Mouse (Mus musculus) heart, postnatal 0 days (tissue): ENCODE measurements around the gene Csrnp1. TPM values are rescaled to one million over a fixed set of nuclear protein-coding genes. Genes with fewer than 3 reads are reported as not detected.

Source experiments
- ATAC-seq: fragments of 200-750 bp; cut with Nextera tagmentation; 2 replicates; pipeline ENCODE4 v1.8.0; 2017; ENCODE audit warnings: low read depth, moderate number of reproducible peaks, moderate library complexity; ENCODE audit not compliant: insufficient read depth
- DNase-seq: peaks from one replicate; pipeline ENCODE4 v3.0.0-alpha.2; 2016; ENCODE audit warnings: low spot score
- H3K27ac ChIP-seq: fragments of 300-500 bp; sonication (generic); 2 replicates; pipeline ENCODE4 v1.5.1; 2014; ENCODE audit warnings: low read depth, mild to moderate bottlenecking
- H3K27me3 ChIP-seq: fragments of 300-500 bp; sonication (generic); 2 replicates; pipeline ENCODE4 v1.6.1; 2014; ENCODE audit warnings: low read length, mixed read lengths; ENCODE audit not compliant: control insufficient read depth, insufficient read depth
- H3K36me3 ChIP-seq: fragments of 300-500 bp; sonication (generic); replicated peaks from 2 replicates; pipeline ENCODE4 v1.6.1; 2014; ENCODE audit warnings: low read length, mixed read lengths; ENCODE audit not compliant: control insufficient read depth, insufficient read depth
- H3K4me1 ChIP-seq: fragments of 300-500 bp; sonication (generic); 2 replicates; pipeline ENCODE4 v1.6.1; 2014; ENCODE audit warnings: antibody characterized with exemption; ENCODE audit not compliant: control insufficient read depth, insufficient read depth
- H3K4me2 ChIP-seq: fragments of 300-500 bp; sonication (generic); 2 replicates; pipeline ENCODE4 v1.6.1; 2014; ENCODE audit warnings: low read depth, mild to moderate bottlenecking, low read length, moderate library complexity
- H3K4me3 ChIP-seq: fragments of 300-500 bp; sonication (generic); 2 replicates; pipeline ENCODE4 v1.5.1; 2014; ENCODE audit warnings: low read depth, low read length
- H3K9ac ChIP-seq: fragments of 300-500 bp; sonication (generic); replicated peaks from 2 replicates; pipeline ENCODE4 v1.6.1; 2014; ENCODE audit warnings: low read depth, low read length, mixed read lengths
- H3K9me3 ChIP-seq: fragments of 300-500 bp; sonication (generic); replicated peaks from 2 replicates; pipeline ENCODE4 v1.6.1; 2016; ENCODE audit warnings: low read length; ENCODE audit not compliant: control insufficient read depth
- CTCF ChIP-seq: IDR thresholded peaks from 2 replicates; pipeline ENCODE4 v1.5.1; 2016; ENCODE audit warnings: antibody characterized with exemption, control low read depth, low read depth
- EP300 ChIP-seq: IDR thresholded peaks from 2 replicates; pipeline ENCODE4 v1.6.1; 2016; ENCODE audit warnings: antibody characterized with exemption, low read depth
- WGBS: fragments of 180-500 bp; shearing (Covaris S2); extraction: QIAGEN DNeasy Blood & Tissue Kit; methylation state at CpG from one replicate; pipeline ENCODE4 v1.1.7; 2014; 5-methylcytosine and 5-hydroxymethylcytosine counted together
- polyA plus RNA-seq: library from polyadenylated mRNA; unstranded; fragments of >200 nt; fragmentation: Nextera tagmentation; extraction: Ambion mirVana; gene quantifications from 2 replicates; pipeline ENCODE4 v1.2.1, GENCODE M21; 2015
- total RNA-seq: library from RNA; depleted of rRNA; stranded (reverse); fragments of >200 nt; gene quantifications from 2 replicates; pipeline ENCODE4 v1.2.3, GENCODE M21; 2014; ENCODE audit warnings: low replicate concordance

The Csrnp1 gene
- total and polyA plus RNA-seq, 2 experiments from 2014 or later: 4.0 to 23.8 TPM

DNA sequence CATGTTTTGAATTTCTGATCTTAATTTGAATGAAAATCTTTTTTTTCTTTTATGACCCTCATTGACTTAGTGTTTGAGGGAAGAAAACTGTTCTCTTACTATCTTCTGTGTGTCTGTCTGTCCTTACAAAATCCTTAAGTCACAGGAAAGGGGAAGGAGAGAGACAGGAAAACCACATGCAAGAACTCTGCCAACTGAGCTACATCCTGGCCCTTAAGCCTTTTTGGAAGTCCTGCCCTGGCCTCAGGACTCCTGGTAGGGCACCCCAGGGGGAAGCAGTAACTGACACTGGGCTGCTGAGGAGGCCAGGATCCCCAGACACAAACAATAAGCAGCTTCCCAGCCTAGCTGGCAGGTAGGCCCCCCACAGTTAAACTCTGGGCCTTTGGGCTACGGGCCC lies 41.1 kb downstream of the Csrnp1 start:
- H3K27ac ChIP-seq: no peak overlapping the region
- no peaks in the 10 kb centered on the region for H3K4me1 ChIP-seq
- no peak overlapping the region for H3K4me3 ChIP-seq
- H3K9ac ChIP-seq: no peak overlapping the region
- H3K27me3 ChIP-seq: no peaks in the 10 kb centered on the region
- ATAC-seq (no peak), DNase-seq (no peak)
- no peak overlapping the region for H3K4me2 ChIP-seq
- TF ChIP-seq CTCF (no peak), EP300 (no peak)
- no peaks in the 10 kb centered on the region for H3K36me3 ChIP-seq
- WGBS: 67% methylated on average over 1 of the region's 1 CpGs
- H3K9me3 ChIP-seq: no peaks in the 10 kb centered on the region

DNA sequence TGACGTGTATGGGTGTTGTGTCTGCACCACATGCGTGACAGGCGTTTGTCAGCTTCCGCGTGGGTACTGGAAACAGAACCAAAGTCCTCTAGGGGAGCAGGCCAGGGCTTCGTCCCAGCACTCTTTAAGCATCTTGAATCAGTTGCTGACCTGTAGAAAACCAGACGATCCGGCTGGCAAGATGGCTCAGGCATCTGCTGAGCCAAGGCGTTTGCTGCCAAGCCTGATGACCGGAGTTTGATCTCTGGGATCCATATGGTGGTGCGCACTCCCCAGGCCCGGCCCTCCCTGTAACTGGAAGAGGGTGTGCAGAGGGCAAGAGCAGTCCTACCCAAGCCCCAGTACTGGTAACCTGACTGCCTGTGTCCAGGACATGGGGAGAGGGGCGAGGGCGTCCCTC lies 42.6 kb downstream of the Csrnp1 start:
- no peak for TF ChIP-seq CTCF
- no peak for TF ChIP-seq EP300
- Histone ChIP-seq H3K4me1 (peaks cover 5% of the 10 kb centered on the region; the same call in 1 of the 2 replicates), H3K4me3 (no peak overlapping the region), H3K9ac (no peak overlapping the region), H3K27ac (no peak overlapping the region), H3K9me3 (no peaks in the 10 kb centered on the region), H3K36me3 (no peaks in the 10 kb centered on the region), H3K4me2 (no peak overlapping the region), H3K27me3 (no peaks in the 10 kb centered on the region)
- WGBS: 88% methylated on average over 14 of the region's 14 CpGs
- DNase-seq: no peak
- ATAC-seq: no peak

- H3K27ac ChIP-seq: no peak overlapping the region
- 61% methylated on average over 5 of the region's 5 CpGs for WGBS
- no peak overlapping the region for H3K4me2 ChIP-seq
- TF ChIP-seq EP300 (no peak), CTCF (no peak)
- H3K4me3 ChIP-seq: no peak overlapping the region
- H3K9me3 ChIP-seq: no peaks in the 10 kb centered on the region
- no peaks in the 10 kb centered on the region for H3K27me3 ChIP-seq
- no peak for ATAC-seq
- H3K4me1 ChIP-seq: peaks cover 10% of the 10 kb centered on the region; the same call in 1 of the 2 replicates
- no peaks in the 10 kb centered on the region for H3K36me3 ChIP-seq
- DNase-seq: no peak
- H3K9ac ChIP-seq: no peak overlapping the region
Measured at GRCm38 (mm10) chr9:119941407-119941806, 43.1 kb downstream of the Csrnp1 start.

DNA sequence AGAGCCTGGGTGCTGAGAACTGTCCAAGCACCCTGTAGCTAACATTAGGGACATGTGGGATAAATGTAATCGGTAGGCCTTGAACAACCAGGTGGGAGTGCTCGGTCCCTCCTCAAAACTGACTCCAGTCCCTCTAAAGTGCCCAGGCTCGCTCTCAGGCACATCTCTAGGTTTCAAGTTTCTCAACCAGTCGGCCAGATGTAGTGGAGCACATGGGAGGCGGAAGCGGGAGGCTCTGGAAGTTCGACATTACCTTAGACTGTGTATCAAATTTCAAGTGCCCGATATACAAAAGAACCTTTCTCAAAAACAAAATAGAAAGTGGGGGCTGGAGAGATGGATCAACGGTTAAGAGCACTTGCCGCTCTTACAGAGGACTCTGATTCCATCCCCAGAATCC lies 44.8 kb downstream of the Csrnp1 start:
- Histone ChIP-seq H3K27me3 (no peaks in the 10 kb centered on the region), H3K4me2 (no peak overlapping the region), H3K9ac (no peak overlapping the region), H3K36me3 (no peaks in the 10 kb centered on the region), H3K4me1 (peaks cover 13% of the 10 kb centered on the region; the same call in 1 of the 2 replicates), H3K4me3 (no peak overlapping the region), H3K27ac (no peak overlapping the region), H3K9me3 (no peaks in the 10 kb centered on the region)
- ATAC-seq (no peak), DNase-seq (no peak)
- TF ChIP-seq EP300 (no peak), CTCF (no peak)
- 78% methylated on average over 10 of the region's 10 CpGs for WGBS

DNA sequence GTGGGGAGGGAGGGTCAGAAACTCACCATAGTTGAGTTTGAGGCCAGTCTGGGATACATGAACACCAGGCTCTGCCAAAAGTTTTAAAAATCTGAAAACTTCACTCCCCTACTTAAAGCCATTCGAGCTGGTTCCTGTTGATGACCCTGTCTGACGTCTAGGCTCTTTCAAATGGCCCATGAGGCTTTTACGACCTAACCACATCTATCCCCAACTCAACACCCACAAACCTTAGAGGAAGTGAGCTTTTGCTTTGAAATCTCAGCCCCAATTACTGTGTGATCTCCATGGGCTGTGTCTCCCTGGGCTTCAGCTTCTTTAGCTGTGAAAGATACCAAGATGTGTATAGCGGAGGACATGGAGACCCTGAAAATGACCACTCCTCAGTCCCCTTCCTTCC lies 46.0 kb downstream of the Csrnp1 start:
- ATAC-seq (no peak), DNase-seq (no peak)
- Histone ChIP-seq H3K4me3 (no peak overlapping the region), H3K36me3 (no peaks in the 10 kb centered on the region), H3K9me3 (no peaks in the 10 kb centered on the region), H3K27me3 (no peaks in the 10 kb centered on the region), H3K27ac (no peak overlapping the region), H3K4me1 (peaks cover 13% of the 10 kb centered on the region; the same call in 1 of the 2 replicates), H3K9ac (no peak overlapping the region), H3K4me2 (no peak overlapping the region)
- TF ChIP-seq CTCF: no peak
- no peak for TF ChIP-seq EP300
- 61% methylated on average over 4 of the region's 4 CpGs for WGBS
